ENCODE assay signal across 23 mouse cellular contexts in genomic region chr9:106293569-106294156, GRCm38 (mm10). TPM values are rescaled to one million over a fixed set of nuclear protein-coding genes. Genes with fewer than 3 reads are reported as not detected.
DNase-seq lines count a peak whose midpoint lies in the region; ATAC-seq and TF ChIP-seq lines count a peak whose summit lies in the region.
"Had no signal": no experiment of that assay in that cellular context is flagged by ENCODE, and none has a peak within 500 bp of the region (broad histone marks: within the 10 kb centered on the region; RNA-seq: fewer than 3 reads in every experiment).

No protein-coding gene starts in this region.

- H3K9ac ChIP-seq in midbrain, postnatal 0 days (replicated peaks; ENCODE audit: low read length, poor library complexity, severe bottlenecking), result 0 out of 2 replicates have a peak overlapping the region, but pooled peaks have one; percentile 24
- no peak overlapping the region for H3K9ac ChIP-seq in midbrain, embryonic 11.5 days (ENCODE audit: low read length)
- H3K9ac ChIP-seq: embryonic facial prominence, embryonic 15.5 days; heart, embryonic 13.5 days; midbrain, embryonic 12.5 days had no signal

- H3K36me3 ChIP-seq in midbrain, postnatal 0 days (ENCODE audit: insufficient read depth, low read length), result peaks cover 10% of the 10 kb centered on the region; the same call in 1 of the 2 replicates
- no peaks in the 10 kb centered on the region for H3K36me3 ChIP-seq in midbrain, embryonic 11.5 days (ENCODE audit: control insufficient read depth, insufficient read depth, low read length)

- no peaks in the 10 kb centered on the region for H3K9me3 ChIP-seq in midbrain, postnatal 0 days (ENCODE audit: low read length)
- no peaks in the 10 kb centered on the region for H3K9me3 ChIP-seq in midbrain, embryonic 11.5 days (ENCODE audit: control insufficient read depth, low read length)
- H3K9me3 ChIP-seq: embryonic facial prominence, embryonic 15.5 days; heart, embryonic 13.5 days; midbrain, embryonic 12.5 days had no signal

- no peak for TF ChIP-seq CTCF in layer of hippocampus, adult 2 months (conservative IDR thresholded peaks at IDR 0.05)
- no peak for TF ChIP-seq CTCF in midbrain, postnatal 0 days (IDR thresholded peaks at IDR 0.05)

- ATAC-seq in frontal cortex, adult (ENCODE audit: low TSS enrichment), result peak; percentile 50
- no peak for ATAC-seq in midbrain, postnatal 0 days (ENCODE audit: low FRiP score)
- no peak for ATAC-seq in midbrain, embryonic 11.5 days (ENCODE audit: low FRiP score)
- ATAC-seq: CD4-positive, CD25-positive, alpha-beta regulatory T cell, adult 4 months; forebrain, embryonic 16.5 days; hindbrain, embryonic 16.5 days; intestine, embryonic 16.5 days; lung, postnatal 0 days; Patski had no signal

- H3K4me3 ChIP-seq in layer of hippocampus, adult 2 months, result no peak overlapping the region
- H3K4me3 ChIP-seq in midbrain, postnatal 0 days (ENCODE audit: low read depth, low read length), result no peak overlapping the region
- no peak overlapping the region for H3K4me3 ChIP-seq in midbrain, embryonic 11.5 days (ENCODE audit: low read depth, low read length)
- H3K4me3 ChIP-seq: embryonic facial prominence, embryonic 15.5 days; heart, embryonic 13.5 days; midbrain, embryonic 12.5 days had no signal

- DNase-seq in frontal cortex, postnatal 14 days (ENCODE audit: low spot score in 2 of 2), result no peak
- peak in 1 of 2 experiments; percentile 62 for DNase-seq in layer of hippocampus, adult 2 months (ENCODE audit: low spot score in 2 of 2)
- DNase-seq in layer of hippocampus, postnatal 25 days (ENCODE audit: extremely low spot score in 1 of 2, low spot score in 1 of 2), result no peak
- no peak for DNase-seq in midbrain, postnatal 0 days (ENCODE audit: low spot score)
- no peak for DNase-seq in midbrain, embryonic 11.5 days (ENCODE audit: low spot score, missing footprints)
- DNase-seq in right cerebral cortex, postnatal 36 days (ENCODE audit: low spot score in 2 of 2), result peak; percentile 48 to 73
- DNase-seq: adrenal gland, adult 8-10 months; cerebellum, adult 9-10 months; gastrocnemius, postnatal 36 days; heart, postnatal 4 days; kidney, postnatal 36 days; liver; thymus, postnatal 25 days had no signal

- no peaks in the 10 kb centered on the region for H3K4me1 ChIP-seq in midbrain, postnatal 0 days (ENCODE audit: insufficient read depth, low read length)
- H3K4me1 ChIP-seq in midbrain, embryonic 11.5 days (ENCODE audit: control insufficient read depth, insufficient read depth, low read length), result no peaks in the 10 kb centered on the region
- H3K4me1 ChIP-seq: embryonic facial prominence, embryonic 15.5 days; heart, embryonic 13.5 days; midbrain, embryonic 12.5 days had no signal

- peak overlapping the region; percentile 91 for H3K27ac ChIP-seq in layer of hippocampus, adult 2 months
- no peak overlapping the region for H3K27ac ChIP-seq in midbrain, postnatal 0 days (ENCODE audit: low read depth, low read length)
- no peak overlapping the region for H3K27ac ChIP-seq in midbrain, embryonic 11.5 days (ENCODE audit: low read depth, low read length)
- H3K27ac ChIP-seq: embryonic facial prominence, embryonic 15.5 days; heart, embryonic 13.5 days; midbrain, embryonic 12.5 days had no signal

- H3K27me3 ChIP-seq in midbrain, postnatal 0 days (ENCODE audit: insufficient read depth, low read length), result no peaks in the 10 kb centered on the region
- H3K27me3 ChIP-seq in midbrain, embryonic 11.5 days (ENCODE audit: control insufficient read depth, insufficient read depth, low read length), result no peaks in the 10 kb centered on the region
- H3K27me3 ChIP-seq: embryonic facial prominence, embryonic 15.5 days; heart, embryonic 13.5 days; midbrain, embryonic 12.5 days; Patski had no signal

- H3K4me2 ChIP-seq in midbrain, postnatal 0 days (ENCODE audit: low read depth, low read length, poor library complexity, severe bottlenecking), result no peak overlapping the region
- no peak overlapping the region for H3K4me2 ChIP-seq in midbrain, embryonic 11.5 days
- H3K4me2 ChIP-seq: embryonic facial prominence, embryonic 15.5 days; heart, embryonic 13.5 days; midbrain, embryonic 12.5 days had no signal

- WGBS in midbrain, postnatal 0 days, result 90% methylated on average over 14 of the region's 14 CpGs
- WGBS in midbrain, embryonic 11.5 days, result 90% methylated on average over 14 of the region's 14 CpGs

RNA-seq across cellular contexts. Expression of gene Poc1a, which starts 12.8 kb away (rescaled TPM):
- 10 to 100 TPM in 1 of 2 experiments, 1 to 10 TPM in 1; 8.6 to 14.5 TPM for total RNA-seq in layer of hippocampus, adult 2 months (2021)
- 10 to 100 TPM; 11.7 to 13.0 TPM for total RNA-seq in layer of hippocampus, postnatal 25 days (2021)
- 6.5 and 8.7 TPM in 2 replicates for total RNA-seq in midbrain, postnatal 0 days (2014; rRNA removed)
- polyA plus RNA-seq in midbrain, postnatal 0 days (2015; fragmentation: Nextera tagmentation; extraction: Ambion mirVana), result 9.8 and 11.7 TPM in 2 replicates
- polyA plus RNA-seq in midbrain, embryonic 11.5 days (2014; fragmentation: Nextera tagmentation; extraction: Ambion mirVana), result 29.4 and 30.9 TPM in 2 replicates

RNA-seq across cellular contexts. Expression of gene Alas1, which starts 45.2 kb away (rescaled TPM):
- total RNA-seq in layer of hippocampus, adult 2 months (2021), result 100 to 1,000 TPM; 149 to 154 TPM
- 100 to 1,000 TPM; 147 to 151 TPM for total RNA-seq in layer of hippocampus, postnatal 25 days (2021)
- 51.5 and 76.1 TPM in 2 replicates for total RNA-seq in midbrain, postnatal 0 days (2014; rRNA removed)
- 84.4 and 86.8 TPM in 2 replicates for polyA plus RNA-seq in midbrain, postnatal 0 days (2015; fragmentation: Nextera tagmentation; extraction: Ambion mirVana)
- 91.0 and 91.4 TPM in 2 replicates for polyA plus RNA-seq in midbrain, embryonic 11.5 days (2014; fragmentation: Nextera tagmentation; extraction: Ambion mirVana)

Comparison
In these comparisons a context has a peak if more than half of its experiments do, and no peak if none do; other contexts are left out.
1. DNase-seq: peak in right cerebral cortex, postnatal 36 days (2 of 2); none in frontal cortex, postnatal 14 days (0 of 2), layer of hippocampus, postnatal 25 days (0 of 2), midbrain, postnatal 0 days (single experiment) and midbrain, embryonic 11.5 days (single experiment).